Mouse (Mus musculus): ENCODE measurements around the gene Slc4a7. TPM values are rescaled to one million over a fixed set of nuclear protein-coding genes. Genes with fewer than 3 reads are reported as not detected.

The Slc4a7 gene
- 4.3 and 8.3 TPM in 2 replicates for polyA plus RNA-seq (2012; rRNA removed; ENCODE audit: low replicate concordance)

DNA sequence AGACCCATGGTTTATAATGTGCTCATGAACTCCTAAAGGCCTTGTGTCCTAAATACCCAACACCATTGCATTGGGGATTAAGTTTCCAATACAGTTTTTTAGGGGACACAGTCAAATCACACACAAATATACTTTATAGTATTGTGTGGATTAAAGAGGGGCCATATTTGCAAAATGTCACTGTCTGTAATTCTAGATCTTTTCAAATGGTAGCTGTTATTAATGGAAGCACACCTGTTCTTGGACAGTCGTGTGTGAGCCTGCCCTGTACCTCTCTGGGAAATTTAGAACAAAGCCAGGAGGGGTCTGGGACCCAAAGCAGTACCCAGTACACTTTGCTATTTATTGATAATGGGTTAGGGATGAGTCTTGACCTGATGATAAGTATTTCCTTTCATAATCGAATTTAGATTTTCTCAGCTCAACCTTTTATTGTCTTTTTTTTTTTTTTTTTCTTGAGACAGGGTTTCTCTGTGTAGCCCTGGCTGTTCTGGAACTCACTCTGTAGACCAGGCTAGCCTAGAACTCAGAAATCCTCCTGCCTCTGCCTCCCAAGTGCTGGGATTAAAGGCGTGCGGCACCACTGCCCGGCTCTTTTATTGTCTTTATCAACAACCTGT, at the start of gene Slc4a7:
Slc4a7 (plus strand) TSS at position 570 of the 620 bp plus-strand sequence.

DNA sequence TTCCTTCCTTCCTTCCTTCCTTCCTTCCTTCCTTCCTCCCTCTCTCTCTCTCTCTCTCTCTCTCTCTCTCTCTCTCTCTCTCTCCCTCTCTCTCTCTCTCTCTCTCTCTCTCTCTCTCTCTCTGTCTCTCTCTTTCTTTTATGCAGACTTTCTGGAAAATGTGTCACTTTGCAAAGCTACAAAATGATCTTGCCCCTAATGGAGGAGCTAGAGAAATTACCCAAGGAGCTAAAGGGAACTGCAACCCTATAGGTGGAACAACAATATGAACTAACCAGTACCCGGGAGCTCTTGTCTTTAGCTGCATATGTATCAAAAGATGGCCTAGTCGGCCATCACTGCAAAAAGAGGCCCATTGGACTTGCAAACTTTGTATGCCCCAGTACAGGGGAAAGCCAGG, 101.0 kb downstream of the Slc4a7 start, which contains the start of gene Nek10:
Nek10 (plus strand) TSS at position 301 of the 400 bp plus-strand sequence.

Other genes starting within 250 kb of the Slc4a7 start
- gene Nek10, start 101.1 kb downstream of the Slc4a7 start, polyA plus RNA-seq (2012; rRNA removed; ENCODE audit: low replicate concordance) = 0.01 TPM in 1 of 2 replicates, not detected in the other